Mouse (Mus musculus): ENCODE measurements around the gene Hcfc1r1. TPM values are rescaled to one million over a fixed set of nuclear protein-coding genes. Genes with fewer than 3 reads are reported as not detected.

The Hcfc1r1 gene
- polyA plus RNA-seq (2015; fragmentation: Nextera tagmentation; extraction: Ambion mirVana) = 297 and 312 TPM in 2 replicates

GRCm38 (mm10) chr17:23673424-23674073 lies at the start of gene Hcfc1r1, which contains the start of gene Thoc6:
Gene Hcfc1r1, plus strand, starts transcription at chr17:23673596.
Gene Thoc6, minus strand, starts transcription at chr17:23673882.
- Histone ChIP-seq H3K4me3 (peak within 1 kb of the TSS; percentile 79), H3K27me3 (replicated peaks) (peaks cover 11% of the 10 kb centered on the region), H3K4me1 (peaks cover 41% of the 10 kb centered on the region), H3K9ac (peak within 1 kb of the TSS; percentile 86), H3K9me3 (no peaks in the 10 kb centered on the region), H3K4me2 (peak within 1 kb of the TSS; percentile 88), H3K36me3 (peaks cover 34% of the 10 kb centered on the region), H3K27ac (replicated peaks) (peak within 1 kb of the TSS; percentile 98)
- ATAC-seq (ENCODE audit: extremely low read depth, insufficient number of reproducible peaks, low FRiP score, low TSS enrichment) = peak; percentile 83
- WGBS = under 1% methylated on average over 45 of the region's 45 CpGs

- H3K4me3 ChIP-seq = no peak overlapping the region
- no peak overlapping the region for H3K27ac ChIP-seq (replicated peaks)
- H3K4me2 ChIP-seq = no peak overlapping the region
- peaks cover 4% of the 10 kb centered on the region; the same call in 1 of the 2 replicates for H3K4me1 ChIP-seq
- H3K36me3 ChIP-seq = no peaks in the 10 kb centered on the region
- H3K27me3 ChIP-seq (replicated peaks) = peaks cover 32% of the 10 kb centered on the region
- H3K9me3 ChIP-seq = no peaks in the 10 kb centered on the region
- H3K9ac ChIP-seq = no peak overlapping the region
- 29% methylated on average over 7 of the region's 7 CpGs for WGBS
- no peak for ATAC-seq (ENCODE audit: extremely low read depth, insufficient number of reproducible peaks, low FRiP score, low TSS enrichment)
Observed at GRCm38 (mm10) chr17:23627813-23628212, 45.6 kb upstream of the Hcfc1r1 start.

- H3K4me1 ChIP-seq = peaks cover 4% of the 10 kb centered on the region; the same call in 1 of the 2 replicates
- H3K4me2 ChIP-seq = peak overlapping the region; percentile 65
- peak; percentile 33; the same call in 1 of the 2 replicates for ATAC-seq (ENCODE audit: extremely low read depth, insufficient number of reproducible peaks, low FRiP score, low TSS enrichment)
- no peaks in the 10 kb centered on the region for H3K36me3 ChIP-seq
- 16% methylated on average over 22 of the region's 22 CpGs for WGBS
- H3K27ac ChIP-seq (replicated peaks) = no peak overlapping the region
- no peaks in the 10 kb centered on the region for H3K9me3 ChIP-seq
- H3K27me3 ChIP-seq (replicated peaks) = peaks cover 40% of the 10 kb centered on the region
- peak overlapping the region; percentile 67 for H3K9ac ChIP-seq
- H3K4me3 ChIP-seq = peak overlapping the region; percentile 32
Observed at GRCm38 (mm10) chr17:23630195-23631020, 43.0 kb upstream of the Hcfc1r1 start.

- peaks cover 47% of the 10 kb centered on the region for H3K27me3 ChIP-seq (replicated peaks)
- no peaks in the 10 kb centered on the region for H3K9me3 ChIP-seq
- ATAC-seq (ENCODE audit: extremely low read depth, insufficient number of reproducible peaks, low FRiP score, low TSS enrichment) = no peak
- no peak overlapping the region for H3K27ac ChIP-seq (replicated peaks)
- no peak overlapping the region for H3K4me2 ChIP-seq
- H3K4me3 ChIP-seq = no peak overlapping the region
- no peaks in the 10 kb centered on the region for H3K36me3 ChIP-seq
- no peak overlapping the region for H3K9ac ChIP-seq
- H3K4me1 ChIP-seq = peaks cover 4% of the 10 kb centered on the region; the same call in 1 of the 2 replicates
- 65% methylated on average over 8 of the region's 8 CpGs for WGBS
Observed at GRCm38 (mm10) chr17:23631241-23631640, 42.2 kb upstream of the Hcfc1r1 start.

GRCm38 (mm10) chr17:23644613-23645495 lies 28.5 kb upstream of the Hcfc1r1 start, which contains the start of gene Mmp25:
Gene Mmp25, minus strand, starts transcription at chr17:23645277.
- peak within 1 kb of the TSS; percentile 95 for H3K4me2 ChIP-seq
- 2% methylated on average over 58 of the region's 58 CpGs for WGBS
- H3K9me3 ChIP-seq = peaks cover 7% of the 10 kb centered on the region; the same call in 1 of the 2 replicates
- peak within 1 kb of the TSS; percentile 60 for H3K4me3 ChIP-seq
- ATAC-seq (ENCODE audit: extremely low read depth, insufficient number of reproducible peaks, low FRiP score, low TSS enrichment) = 0 out of 2 replicates have a peak, but pooled peaks have one; percentile 10
- no peak within 1 kb of the TSS for H3K27ac ChIP-seq (replicated peaks)
- H3K9ac ChIP-seq = peak within 1 kb of the TSS; percentile 75
- H3K36me3 ChIP-seq = no peaks in the 10 kb centered on the region
- peaks cover 16% of the 10 kb centered on the region for H3K4me1 ChIP-seq
- peaks cover 43% of the 10 kb centered on the region for H3K27me3 ChIP-seq (replicated peaks)

GRCm38 (mm10) chr17:23645894-23646293 lies 27.5 kb upstream of the Hcfc1r1 start:
- H3K4me2 ChIP-seq = no peak overlapping the region
- H3K4me3 ChIP-seq = no peak overlapping the region
- peaks cover 7% of the 10 kb centered on the region; the same call in 1 of the 2 replicates for H3K9me3 ChIP-seq
- ATAC-seq (ENCODE audit: extremely low read depth, insufficient number of reproducible peaks, low FRiP score, low TSS enrichment) = no peak
- no peak overlapping the region for H3K9ac ChIP-seq
- 19% methylated on average over 10 of the region's 10 CpGs for WGBS
- peaks cover 43% of the 10 kb centered on the region for H3K27me3 ChIP-seq (replicated peaks)
- peaks cover 16% of the 10 kb centered on the region for H3K4me1 ChIP-seq
- H3K36me3 ChIP-seq = no peaks in the 10 kb centered on the region
- no peak overlapping the region for H3K27ac ChIP-seq (replicated peaks)

- Histone ChIP-seq H3K9me3 (no peaks in the 10 kb centered on the region), H3K4me3 (no peak overlapping the region), H3K27ac (replicated peaks) (no peak overlapping the region), H3K9ac (no peak overlapping the region), H3K36me3 (no peaks in the 10 kb centered on the region), H3K27me3 (replicated peaks) (peaks cover 21% of the 10 kb centered on the region; the same call in 1 of the 2 replicates), H3K4me2 (no peak overlapping the region), H3K4me1 (no peaks in the 10 kb centered on the region)
- WGBS = 71% methylated on average over 6 of the region's 6 CpGs
- no peak for ATAC-seq (ENCODE audit: extremely low read depth, insufficient number of reproducible peaks, low FRiP score, low TSS enrichment)
Observed at GRCm38 (mm10) chr17:23651363-23651762, 22.0 kb upstream of the Hcfc1r1 start.

GRCm38 (mm10) chr17:23653324-23653723 lies 20.1 kb upstream of the Hcfc1r1 start:
- Histone ChIP-seq H3K4me3 (no peak overlapping the region), H3K9ac (no peak overlapping the region), H3K27ac (replicated peaks) (no peak overlapping the region), H3K4me1 (no peaks in the 10 kb centered on the region), H3K9me3 (no peaks in the 10 kb centered on the region), H3K27me3 (replicated peaks) (peaks cover 25% of the 10 kb centered on the region), H3K4me2 (no peak overlapping the region), H3K36me3 (no peaks in the 10 kb centered on the region)
- no peak for ATAC-seq (ENCODE audit: extremely low read depth, insufficient number of reproducible peaks, low FRiP score, low TSS enrichment)
- 57% methylated on average over 2 of the region's 2 CpGs for WGBS

GRCm38 (mm10) chr17:23654001-23654400 lies 19.4 kb upstream of the Hcfc1r1 start:
- Histone ChIP-seq H3K4me1 (no peaks in the 10 kb centered on the region), H3K4me3 (no peak overlapping the region), H3K27me3 (replicated peaks) (peaks cover 29% of the 10 kb centered on the region), H3K9ac (no peak overlapping the region), H3K9me3 (no peaks in the 10 kb centered on the region), H3K27ac (replicated peaks) (no peak overlapping the region), H3K36me3 (no peaks in the 10 kb centered on the region), H3K4me2 (no peak overlapping the region)
- ATAC-seq (ENCODE audit: extremely low read depth, insufficient number of reproducible peaks, low FRiP score, low TSS enrichment) = no peak
- WGBS = 54% methylated on average over 6 of the region's 6 CpGs

GRCm38 (mm10) chr17:23654410-23654809 lies 19.0 kb upstream of the Hcfc1r1 start:
- Histone ChIP-seq H3K4me3 (no peak overlapping the region), H3K9ac (no peak overlapping the region)

More at GRCm38 (mm10) chr17:23654410-23654809, 19.0 kb upstream of the Hcfc1r1 start:
- H3K9me3 ChIP-seq = no peaks in the 10 kb centered on the region
- H3K36me3 ChIP-seq = no peaks in the 10 kb centered on the region
- H3K27ac ChIP-seq (replicated peaks) = no peak overlapping the region
- ATAC-seq (ENCODE audit: extremely low read depth, insufficient number of reproducible peaks, low FRiP score, low TSS enrichment) = no peak
- no peaks in the 10 kb centered on the region for H3K4me1 ChIP-seq
- 57% methylated on average over 2 of the region's 2 CpGs for WGBS
- H3K27me3 ChIP-seq (replicated peaks) = peaks cover 33% of the 10 kb centered on the region
- H3K4me2 ChIP-seq = no peak overlapping the region

Measured in heart, embryonic 13.5 days (tissue).